Mouse (Mus musculus): ENCODE data around the gene Tnpo2. TPM values are rescaled to one million over a fixed set of nuclear protein-coding genes. Genes with fewer than 3 reads are reported as not detected.
A peak's percentile ranks its signal among the peaks of the same experiment; 100 is the strongest.

Gene Tnpo2
- polyA plus RNA-seq, 1 experiment from 2014 or later, result 19.3 TPM

DNA sequence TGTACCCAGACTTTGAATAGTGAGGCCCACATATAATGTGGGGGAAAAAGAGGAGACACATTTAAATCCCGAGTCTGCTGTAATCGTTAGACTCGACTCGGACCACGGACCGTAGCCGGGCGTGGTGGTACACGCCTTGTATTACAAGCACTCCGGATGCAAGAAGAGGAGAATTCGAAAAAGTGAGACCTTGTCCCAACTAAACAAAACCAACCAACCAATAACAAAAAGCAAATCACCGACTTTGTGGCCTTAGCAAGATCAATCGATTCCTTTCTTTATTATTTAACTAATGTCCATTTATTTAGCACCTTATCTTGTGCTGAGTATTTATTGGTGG is 9.2 kb upstream of the Tnpo2 start:
- peaks cover 57% of the 10 kb centered on the region for H3K4me1 ChIP-seq (replicated peaks)
- H3K9me3 ChIP-seq (replicated peaks), result no peaks in the 10 kb centered on the region
- H3K27ac ChIP-seq (replicated peaks), result peak overlapping the region; percentile 94
- H3K27me3 ChIP-seq, result no peaks in the 10 kb centered on the region
- WGBS (ENCODE audit: insufficient replicate concordance), result under 1% methylated on average over 13 of the region's 13 CpGs
- H3K36me3 ChIP-seq (replicated peaks), result peaks cover 58% of the 10 kb centered on the region
- H3K4me2 ChIP-seq, result peak overlapping the region; percentile 91
- H3K4me3 ChIP-seq (replicated peaks), result peak overlapping the region; percentile 86
- H3K9ac ChIP-seq, result peak overlapping the region; percentile 98
- no peak for ATAC-seq (ENCODE audit: insufficient read depth)

- Histone ChIP-seq H3K4me1 (replicated peaks) (peaks cover 60% of the 10 kb centered on the region), H3K36me3 (replicated peaks) (peaks cover 58% of the 10 kb centered on the region), H3K4me2 (peak overlapping the region; percentile 91), H3K4me3 (replicated peaks) (peak overlapping the region; percentile 86), H3K27me3 (no peaks in the 10 kb centered on the region), H3K27ac (replicated peaks) (peak overlapping the region; percentile 94), H3K9ac (peak overlapping the region; percentile 98), H3K9me3 (replicated peaks) (no peaks in the 10 kb centered on the region)
- no peak for ATAC-seq (ENCODE audit: insufficient read depth)
- WGBS (ENCODE audit: insufficient replicate concordance), result 17% methylated on average over 2 of the region's 2 CpGs
These were observed 8.8 kb upstream of the Tnpo2 start for GRCm38 (mm10) chr8:85027922-85028321.

DNA sequence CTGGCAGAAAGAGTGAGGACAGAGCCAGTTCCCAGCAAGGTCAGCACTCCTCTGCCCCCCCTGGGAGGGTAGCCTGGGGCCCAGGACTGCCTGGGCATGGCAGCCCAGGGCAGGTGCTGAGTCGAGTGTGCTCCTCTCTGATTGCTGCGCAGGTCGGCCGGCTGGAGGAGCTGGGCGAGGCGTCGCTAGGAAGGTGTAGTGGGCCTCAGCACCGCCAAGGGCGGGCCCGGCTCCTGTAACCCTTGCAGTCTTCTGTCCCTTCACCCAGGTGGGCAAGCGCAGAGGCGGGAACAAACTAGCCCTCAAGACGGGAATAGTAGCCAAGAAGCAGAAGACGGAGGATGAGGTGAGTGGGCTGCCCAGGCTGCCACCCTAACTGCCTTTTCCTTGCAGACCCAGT is 7.4 kb upstream of the Tnpo2 start:
- H3K36me3 ChIP-seq (replicated peaks), result peaks cover 59% of the 10 kb centered on the region
- H3K9ac ChIP-seq, result peak overlapping the region; percentile 98; the same call in 1 of the 2 replicates
- ATAC-seq (ENCODE audit: insufficient read depth), result no peak
- no peaks in the 10 kb centered on the region for H3K27me3 ChIP-seq
- peaks cover 63% of the 10 kb centered on the region for H3K4me1 ChIP-seq (replicated peaks)
- peak overlapping the region; percentile 86 for H3K4me3 ChIP-seq (replicated peaks)
- H3K27ac ChIP-seq (replicated peaks), result no peak overlapping the region
- no peaks in the 10 kb centered on the region for H3K9me3 ChIP-seq (replicated peaks)
- 75% methylated on average over 14 of the region's 14 CpGs for whole genome bisulfite sequencing (ENCODE audit: insufficient replicate concordance)
- peak overlapping the region; percentile 91 for H3K4me2 ChIP-seq

- Histone ChIP-seq H3K27ac (replicated peaks) (no peak overlapping the region), H3K27me3 (no peaks in the 10 kb centered on the region), H3K4me3 (replicated peaks) (no peak overlapping the region), H3K36me3 (replicated peaks) (peaks cover 60% of the 10 kb centered on the region), H3K4me1 (replicated peaks) (peaks cover 66% of the 10 kb centered on the region), H3K9ac (no peak overlapping the region), H3K4me2 (no peak overlapping the region), H3K9me3 (replicated peaks) (no peaks in the 10 kb centered on the region)
- ATAC-seq (ENCODE audit: insufficient read depth), result no peak
- 67% methylated on average over 4 of the region's 4 CpGs for WGBS (ENCODE audit: insufficient replicate concordance)
These were observed 3.9 kb upstream of the Tnpo2 start for GRCm38 (mm10) chr8:85032622-85033311.

DNA sequence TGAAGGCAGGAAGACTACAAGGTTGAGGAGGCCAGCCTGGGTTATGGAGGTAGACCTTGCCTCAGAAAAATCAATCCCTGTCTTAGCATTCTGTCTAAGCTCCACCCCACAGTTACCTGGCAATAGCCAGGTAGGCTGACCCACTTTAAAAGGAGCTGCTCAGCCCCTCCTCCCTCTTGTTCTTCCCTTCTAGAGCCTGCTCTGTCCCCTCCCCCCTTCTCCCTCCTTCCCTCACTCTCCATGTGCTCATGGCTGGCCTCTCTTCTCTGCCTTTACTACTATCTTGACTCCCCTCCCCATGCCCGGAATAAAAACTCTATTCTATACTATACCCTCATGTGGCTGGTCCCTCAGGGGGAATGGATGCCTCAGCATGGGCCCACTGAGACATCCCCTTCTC is 2.8 kb upstream of the Tnpo2 start:
- peak overlapping the region; percentile 93 for H3K4me2 ChIP-seq
- H3K9me3 ChIP-seq (replicated peaks), result no peaks in the 10 kb centered on the region
- no peak overlapping the region for H3K4me3 ChIP-seq (replicated peaks)
- no peak overlapping the region for H3K9ac ChIP-seq
- ATAC-seq (ENCODE audit: insufficient read depth), result no peak
- peaks cover 66% of the 10 kb centered on the region for H3K4me1 ChIP-seq (replicated peaks)
- 0 out of 2 replicates have a peak overlapping the region, but pooled peaks have one; percentile 24 for H3K27ac ChIP-seq (replicated peaks)
- WGBS (ENCODE audit: insufficient replicate concordance), result 50% methylated on average over 1 of the region's 1 CpGs
- no peaks in the 10 kb centered on the region for H3K27me3 ChIP-seq
- peaks cover 58% of the 10 kb centered on the region for H3K36me3 ChIP-seq (replicated peaks)

DNA sequence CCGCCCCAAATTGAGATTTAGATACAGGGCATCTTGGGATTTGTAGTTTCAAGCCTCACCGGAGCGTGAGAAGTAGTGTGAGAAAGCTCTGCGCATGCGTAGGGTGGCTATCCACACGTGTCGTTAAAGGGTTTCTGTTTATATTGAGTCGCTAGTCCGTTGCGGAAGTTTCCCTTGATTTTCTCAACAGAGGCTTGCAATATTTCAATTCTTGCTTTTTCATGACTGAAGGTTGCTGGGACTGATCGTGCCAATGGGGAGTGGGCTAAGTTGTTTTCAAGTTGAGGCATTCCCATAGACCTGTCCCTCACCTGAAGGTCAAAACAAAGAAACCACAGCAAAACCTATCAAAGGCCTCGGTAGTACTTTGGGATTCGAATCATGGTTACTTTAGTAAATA is 2.0 kb upstream of the Tnpo2 start:
- H3K4me3 ChIP-seq (replicated peaks), result peak overlapping the region; percentile 85
- H3K27ac ChIP-seq (replicated peaks), result peak overlapping the region; percentile 87
- H3K4me2 ChIP-seq, result peak overlapping the region; percentile 93
- ATAC-seq (ENCODE audit: insufficient read depth), result no peak
- H3K27me3 ChIP-seq, result no peaks in the 10 kb centered on the region
- peak overlapping the region; percentile 75; the same call in 1 of the 2 replicates for H3K9ac ChIP-seq
- H3K4me1 ChIP-seq (replicated peaks), result peaks cover 65% of the 10 kb centered on the region
- peaks cover 51% of the 10 kb centered on the region for H3K36me3 ChIP-seq (replicated peaks)
- WGBS (ENCODE audit: insufficient replicate concordance), result 2% methylated on average over 12 of the region's 13 CpGs
- H3K9me3 ChIP-seq (replicated peaks), result no peaks in the 10 kb centered on the region

- Histone ChIP-seq H3K27ac (replicated peaks) (peak overlapping the region; percentile 87), H3K4me1 (replicated peaks) (peaks cover 64% of the 10 kb centered on the region), H3K4me2 (peak overlapping the region; percentile 93), H3K4me3 (replicated peaks) (peak overlapping the region; percentile 85), H3K9ac (peak overlapping the region; percentile 75), H3K9me3 (replicated peaks) (no peaks in the 10 kb centered on the region), H3K36me3 (replicated peaks) (peaks cover 51% of the 10 kb centered on the region), H3K27me3 (no peaks in the 10 kb centered on the region)
- no peak for ATAC-seq (ENCODE audit: insufficient read depth)
- 2% methylated on average over 12 of the region's 12 CpGs for WGBS (ENCODE audit: insufficient replicate concordance)
These were observed 1.5 kb upstream of the Tnpo2 start for GRCm38 (mm10) chr8:85035165-85035727.

- Histone ChIP-seq H3K4me3 (replicated peaks) (peak overlapping the region; percentile 85), H3K9ac (peak overlapping the region; percentile 75), H3K27ac (replicated peaks) (peak overlapping the region; percentile 87), H3K9me3 (replicated peaks) (no peaks in the 10 kb centered on the region), H3K36me3 (replicated peaks) (peaks cover 51% of the 10 kb centered on the region), H3K4me2 (peak overlapping the region; percentile 93), H3K27me3 (no peaks in the 10 kb centered on the region), H3K4me1 (replicated peaks) (peaks cover 68% of the 10 kb centered on the region)
- peak; percentile 9; the same call in 1 of the 2 replicates for ATAC-seq (ENCODE audit: insufficient read depth)
- under 1% methylated on average over 15 of the region's 15 CpGs for WGBS (ENCODE audit: insufficient replicate concordance)
These were observed 896 bp upstream of the Tnpo2 start for GRCm38 (mm10) chr8:85035728-85036310.

- Histone ChIP-seq H3K27ac (replicated peaks) (peak overlapping the region; percentile 87), H3K9ac (peak overlapping the region; percentile 75), H3K4me2 (peak overlapping the region; percentile 93), H3K36me3 (replicated peaks) (peaks cover 51% of the 10 kb centered on the region), H3K4me3 (replicated peaks) (peak overlapping the region; percentile 85), H3K9me3 (replicated peaks) (no peaks in the 10 kb centered on the region), H3K4me1 (replicated peaks) (peaks cover 73% of the 10 kb centered on the region), H3K27me3 (no peaks in the 10 kb centered on the region)
- ATAC-seq (ENCODE audit: insufficient read depth), result peak; percentile 27
- under 1% methylated on average over 9 of the region's 9 CpGs for WGBS (ENCODE audit: insufficient replicate concordance)
These were observed 366 bp upstream of the Tnpo2 start for GRCm38 (mm10) chr8:85036381-85036717.

- under 1% methylated on average over 14 of the region's 14 CpGs for WGBS (ENCODE audit: insufficient replicate concordance)
- ATAC-seq (ENCODE audit: insufficient read depth), result peak; percentile 19
- peaks cover 75% of the 10 kb centered on the region for H3K4me1 ChIP-seq (replicated peaks)
These were observed 608 bp downstream of the Tnpo2 start for GRCm38 (mm10) chr8:85037366-85037680.

GRCm38 (mm10) chr8:85037681-85038531 is 1.2 kb downstream of the Tnpo2 start:
- WGBS (ENCODE audit: insufficient replicate concordance), result under 1% methylated on average over 57 of the region's 57 CpGs
- Histone ChIP-seq H3K27me3 (no peaks in the 10 kb centered on the region), H3K4me3 (replicated peaks) (peak overlapping the region; percentile 85), H3K4me2 (peak overlapping the region; percentile 93), H3K27ac (replicated peaks) (peak overlapping the region; percentile 98), H3K9me3 (replicated peaks) (no peaks in the 10 kb centered on the region), H3K9ac (peak overlapping the region; percentile 94), H3K36me3 (replicated peaks) (peaks cover 51% of the 10 kb centered on the region), H3K4me1 (replicated peaks) (peaks cover 71% of the 10 kb centered on the region)
- ATAC-seq (ENCODE audit: insufficient read depth), result peak; percentile 38

More at GRCm38 (mm10) chr8:85037366-85037680, 608 bp downstream of the Tnpo2 start:
- no peaks in the 10 kb centered on the region for H3K9me3 ChIP-seq (replicated peaks)
- peak overlapping the region; percentile 98 for H3K27ac ChIP-seq (replicated peaks)
- peaks cover 51% of the 10 kb centered on the region for H3K36me3 ChIP-seq (replicated peaks)
- H3K4me3 ChIP-seq (replicated peaks), result peak overlapping the region; percentile 85
- peak overlapping the region; percentile 94 for H3K9ac ChIP-seq
- no peaks in the 10 kb centered on the region for H3K27me3 ChIP-seq
- H3K4me2 ChIP-seq, result peak overlapping the region; percentile 93

Measured in liver, embryonic 15.5 days (tissue).